Mouse (Mus musculus): ENCODE measurements at regions not wholly inside any gene's neighbourhood (a gene's known extent, or its start where the extent isn't known, plus 50 kb on each side); places are given as distances from the start of the nearest gene placed in this dataset.

- Histone ChIP-seq H3K4me1 (peaks cover 31% of the 10 kb centered on the region), H3K27me3 (no peaks in the 10 kb centered on the region), H3K9ac (no peak overlapping the region), H3K4me2 (no peak overlapping the region), H3K4me3 (no peak overlapping the region), H3K9me3 (no peaks in the 10 kb centered on the region), H3K27ac (no peak overlapping the region), H3K36me3 (no peaks in the 10 kb centered on the region)
- ATAC-seq (ENCODE audit: insufficient number of reproducible peaks, low FRiP score, low TSS enrichment, low read depth) = no peak
- WGBS = 88% methylated on average over 1 of the region's 1 CpGs
These were observed 49.9 kb upstream of the Boc start for GRCm38 (mm10) chr16:44608586-44608985.

All from limb, embryonic 15.5 days (tissue).